Mouse (Mus musculus): ENCODE measurements at regions not wholly inside any gene's neighbourhood (a gene's known extent, or its start where the extent isn't known, plus 50 kb on each side); places are given as distances from the start of the nearest gene placed in this dataset.

DNA sequence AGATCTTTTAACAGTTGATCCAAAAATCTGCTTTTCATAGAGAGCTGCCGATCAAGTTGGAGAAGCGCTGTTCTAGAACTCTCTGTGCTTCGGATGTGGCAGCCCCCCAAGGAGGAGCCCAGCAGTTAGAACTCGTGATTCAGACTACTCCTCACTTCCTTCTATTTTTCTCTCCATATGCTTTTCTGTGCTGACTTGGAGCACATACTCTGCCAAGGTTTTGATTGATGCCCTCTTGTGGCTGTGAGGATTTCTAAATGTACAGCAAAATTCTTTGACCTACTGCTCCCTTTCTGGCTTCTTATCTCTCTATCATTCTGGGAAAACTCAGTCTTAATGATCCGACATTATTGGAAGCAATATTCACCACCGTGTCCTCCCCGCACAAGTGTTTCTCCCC, 446.7 kb downstream of the Klf5 start:
- Histone ChIP-seq H3K4me1 (ENCODE audit: control insufficient read depth, insufficient read depth, low read length) (no peaks in the 10 kb centered on the region), H3K36me3 (ENCODE audit: control insufficient read depth, insufficient read depth, low read length) (no peaks in the 10 kb centered on the region), H3K9ac (ENCODE audit: low read depth, low read length) (no peak overlapping the region), H3K4me3 (ENCODE audit: insufficient read depth, low read depth, low read length) (no peak overlapping the region), H3K79me2 (ENCODE audit: control insufficient read depth, insufficient read depth, low read length) (no peaks in the 10 kb centered on the region), H3K27me3 (ENCODE audit: control insufficient read depth, insufficient read depth, low read length) (no peaks in the 10 kb centered on the region), H3K27ac (replicated peaks; ENCODE audit: insufficient read depth, low read depth, low read length) (no peak overlapping the region)
- no peak for DNase-seq (ENCODE audit: extremely low read depth, low read depth, low spot score)
- TF ChIP-seq POLR2A (IDR thresholded peaks at IDR 0.05; ENCODE audit: extremely low read depth, insufficient read depth, low read length) (no peak), CTCF (IDR thresholded peaks at IDR 0.05; ENCODE audit: low read depth, low read length) (no peak)
- 79% methylated on average over 7 of the region's 7 CpGs for whole genome bisulfite sequencing

DNA sequence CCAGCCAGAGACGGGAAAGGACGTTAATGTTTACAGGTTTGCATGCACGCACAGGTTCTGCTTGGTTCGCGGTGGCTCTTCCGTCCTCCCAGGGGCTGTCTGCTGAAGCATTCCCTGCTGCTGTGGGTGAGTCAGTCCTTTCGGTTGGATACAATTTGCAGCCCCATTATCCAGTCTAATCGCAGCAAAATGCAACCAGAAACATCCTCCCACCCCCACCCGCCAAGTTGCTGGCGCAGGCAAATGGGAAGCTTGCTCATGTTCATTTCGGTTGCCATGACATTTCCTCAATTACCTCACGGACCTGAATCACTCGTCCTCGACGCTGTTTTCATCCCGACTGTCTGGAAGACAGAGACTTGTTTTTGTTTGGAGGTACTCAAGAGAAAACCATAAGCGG, 449.7 kb downstream of the Klf5 start:
- no peaks in the 10 kb centered on the region for H3K27me3 ChIP-seq (ENCODE audit: control insufficient read depth, insufficient read depth, low read length)
- no peak for DNase-seq (ENCODE audit: extremely low read depth, low read depth, low spot score)
- WGBS = 85% methylated on average over 17 of the region's 17 CpGs

GRCm38 (mm10) chr14:99749308-99750305, 451.1 kb downstream of the Klf5 start:
- DNase-seq (ENCODE audit: extremely low read depth, low read depth, low spot score) = no peak
- no peak for TF ChIP-seq CTCF (IDR thresholded peaks at IDR 0.05; ENCODE audit: low read depth, low read length)
- H3K79me2 ChIP-seq (ENCODE audit: control insufficient read depth, insufficient read depth, low read length) = no peaks in the 10 kb centered on the region
- H3K36me3 ChIP-seq (ENCODE audit: control insufficient read depth, insufficient read depth, low read length) = no peaks in the 10 kb centered on the region
- no peaks in the 10 kb centered on the region for H3K4me1 ChIP-seq (ENCODE audit: control insufficient read depth, insufficient read depth, low read length)
- H3K4me3 ChIP-seq (ENCODE audit: insufficient read depth, low read depth, low read length) = no peak overlapping the region
- H3K27me3 ChIP-seq (ENCODE audit: control insufficient read depth, insufficient read depth, low read length) = no peaks in the 10 kb centered on the region
- no peak overlapping the region for H3K27ac ChIP-seq (replicated peaks; ENCODE audit: insufficient read depth, low read depth, low read length)
- 77% methylated on average over 12 of the region's 12 CpGs for WGBS
- no peak overlapping the region for H3K9ac ChIP-seq (ENCODE audit: low read depth, low read length)

More for the DNA sequence above, 449.7 kb downstream of the Klf5 start:
- H3K9ac ChIP-seq (ENCODE audit: low read depth, low read length) = no peak overlapping the region
- H3K79me2 ChIP-seq (ENCODE audit: control insufficient read depth, insufficient read depth, low read length) = no peaks in the 10 kb centered on the region
- H3K36me3 ChIP-seq (ENCODE audit: control insufficient read depth, insufficient read depth, low read length) = no peaks in the 10 kb centered on the region
- H3K27ac ChIP-seq (replicated peaks; ENCODE audit: insufficient read depth, low read depth, low read length) = no peak overlapping the region
- TF ChIP-seq POLR2A (IDR thresholded peaks at IDR 0.05; ENCODE audit: extremely low read depth, insufficient read depth, low read length) = no peak
- TF ChIP-seq CTCF (IDR thresholded peaks at IDR 0.05; ENCODE audit: low read depth, low read length) = no peak
- H3K4me1 ChIP-seq (ENCODE audit: control insufficient read depth, insufficient read depth, low read length) = no peaks in the 10 kb centered on the region
- no peak overlapping the region for H3K4me3 ChIP-seq (ENCODE audit: insufficient read depth, low read depth, low read length)

DNA sequence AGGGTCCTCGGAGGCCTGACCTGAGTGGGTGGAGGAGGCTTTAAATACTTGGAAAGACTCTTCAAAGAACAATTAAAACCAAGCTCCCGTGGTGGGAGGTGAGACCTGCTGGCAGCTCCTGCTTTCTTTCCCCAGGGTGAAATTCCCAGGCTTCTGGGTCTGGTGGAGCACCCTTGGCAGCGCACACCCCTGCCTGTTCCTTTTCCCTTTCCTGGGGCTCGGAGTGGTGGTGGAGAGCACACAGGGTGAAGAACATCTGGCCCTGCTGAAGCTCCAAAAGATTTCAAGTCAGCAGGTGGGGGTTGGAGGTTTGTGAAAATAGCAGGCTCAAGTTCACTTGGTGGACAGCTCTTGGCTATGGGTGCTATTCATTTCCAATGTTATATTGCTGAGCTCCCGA, 459.6 kb downstream of the Klf5 start:
- H3K79me2 ChIP-seq (ENCODE audit: control insufficient read depth, insufficient read depth, low read length) = no peaks in the 10 kb centered on the region
- no peaks in the 10 kb centered on the region for H3K27me3 ChIP-seq (ENCODE audit: control insufficient read depth, insufficient read depth, low read length)
- 70% methylated on average over 5 of the region's 5 CpGs for WGBS
- no peak overlapping the region for H3K4me3 ChIP-seq (ENCODE audit: insufficient read depth, low read depth, low read length)
- DNase-seq (ENCODE audit: extremely low read depth, low read depth, low spot score) = no peak
- no peaks in the 10 kb centered on the region for H3K36me3 ChIP-seq (ENCODE audit: control insufficient read depth, insufficient read depth, low read length)
- H3K27ac ChIP-seq (replicated peaks; ENCODE audit: insufficient read depth, low read depth, low read length) = no peak overlapping the region
- no peak overlapping the region for H3K9ac ChIP-seq (ENCODE audit: low read depth, low read length)
- no peak for TF ChIP-seq POLR2A (IDR thresholded peaks at IDR 0.05; ENCODE audit: extremely low read depth, insufficient read depth, low read length)
- no peak for TF ChIP-seq CTCF (IDR thresholded peaks at IDR 0.05; ENCODE audit: low read depth, low read length)
- no peaks in the 10 kb centered on the region for H3K4me1 ChIP-seq (ENCODE audit: control insufficient read depth, insufficient read depth, low read length)

- no peaks in the 10 kb centered on the region for H3K27me3 ChIP-seq (ENCODE audit: control insufficient read depth, insufficient read depth, low read length)
- TF ChIP-seq POLR2A (IDR thresholded peaks at IDR 0.05; ENCODE audit: extremely low read depth, insufficient read depth, low read length) (no peak), CTCF (IDR thresholded peaks at IDR 0.05; ENCODE audit: low read depth, low read length) (no peak)
- 34% methylated on average over 3 of the region's 3 CpGs for WGBS
Observed at GRCm38 (mm10) chr14:99763336-99763735, 464.8 kb downstream of the Klf5 start.

GRCm38 (mm10) chr14:99771009-99771408, 472.5 kb downstream of the Klf5 start:
- Histone ChIP-seq H3K4me1 (ENCODE audit: control insufficient read depth, insufficient read depth, low read length) (no peaks in the 10 kb centered on the region), H3K27me3 (ENCODE audit: control insufficient read depth, insufficient read depth, low read length) (no peaks in the 10 kb centered on the region), H3K4me3 (ENCODE audit: insufficient read depth, low read depth, low read length) (no peak overlapping the region), H3K79me2 (ENCODE audit: control insufficient read depth, insufficient read depth, low read length) (no peaks in the 10 kb centered on the region), H3K9ac (ENCODE audit: low read depth, low read length) (no peak overlapping the region), H3K27ac (replicated peaks; ENCODE audit: insufficient read depth, low read depth, low read length) (no peak overlapping the region), H3K36me3 (ENCODE audit: control insufficient read depth, insufficient read depth, low read length) (no peaks in the 10 kb centered on the region)
- WGBS = 32% methylated on average over 1 of the region's 1 CpGs
- DNase-seq (ENCODE audit: extremely low read depth, low read depth, low spot score) = peak; percentile 54
- TF ChIP-seq CTCF (IDR thresholded peaks at IDR 0.05; ENCODE audit: low read depth, low read length) (no peak), POLR2A (IDR thresholded peaks at IDR 0.05; ENCODE audit: extremely low read depth, insufficient read depth, low read length) (no peak)

More at GRCm38 (mm10) chr14:99763336-99763735, 464.8 kb downstream of the Klf5 start:
- Histone ChIP-seq H3K27ac (replicated peaks; ENCODE audit: insufficient read depth, low read depth, low read length) (no peak overlapping the region), H3K79me2 (ENCODE audit: control insufficient read depth, insufficient read depth, low read length) (no peaks in the 10 kb centered on the region), H3K4me1 (ENCODE audit: control insufficient read depth, insufficient read depth, low read length) (no peaks in the 10 kb centered on the region), H3K4me3 (ENCODE audit: insufficient read depth, low read depth, low read length) (no peak overlapping the region), H3K9ac (ENCODE audit: low read depth, low read length) (no peak overlapping the region), H3K36me3 (ENCODE audit: control insufficient read depth, insufficient read depth, low read length) (no peaks in the 10 kb centered on the region)
- DNase-seq (ENCODE audit: extremely low read depth, low read depth, low spot score) = peak; percentile 38
